ENCODE assay signal across 7 mouse cellular contexts in the genomic region with DNA sequence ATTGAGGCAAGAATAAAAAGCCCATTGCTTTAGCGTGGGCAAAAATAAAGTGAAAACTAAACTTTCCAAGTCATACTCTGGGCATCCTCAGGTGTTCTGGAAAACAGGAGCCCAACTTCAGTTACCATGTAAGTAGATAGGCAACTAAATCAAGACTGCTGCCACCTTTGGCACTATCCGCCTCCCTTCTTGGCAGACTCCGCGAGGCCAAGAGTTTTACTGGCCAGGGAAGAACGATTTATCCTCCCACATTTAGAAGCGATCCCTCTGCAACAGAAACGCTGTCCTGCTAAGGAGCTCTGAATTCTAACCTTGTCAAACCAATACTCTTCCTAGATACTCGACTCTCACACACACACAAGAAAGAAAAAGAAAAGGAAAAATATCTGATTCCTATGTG. TPM values are rescaled to one million over a fixed set of nuclear protein-coding genes. Genes with fewer than 3 reads are reported as not detected.
A peak's percentile ranks its signal among the peaks of the same experiment; 100 is the strongest.
DNase-seq lines count a peak whose midpoint lies in the region; ATAC-seq and TF ChIP-seq lines count a peak whose summit lies in the region.

No protein-coding gene starts in this region.

- ATAC-seq in kidney, embryonic 15.5 days (replicated peaks; ENCODE audit: low FRiP score) = no peak
- no peak for ATAC-seq in frontal cortex, adult (ENCODE audit: low TSS enrichment)

- WGBS in heart, adult 2 months = 5% methylated on average over 8 of the region's 8 CpGs
- WGBS in kidney, embryonic 15.5 days = 5% methylated on average over 8 of the region's 8 CpGs

- TF ChIP-seq CTCF in heart, adult 2 months (IDR thresholded peaks at IDR 0.05) = no peak

- H3K9ac ChIP-seq in heart, adult 2 months (ENCODE audit: low read depth, low read length) = peak overlapping the region; percentile 23
- peak overlapping the region; percentile 94 for H3K9ac ChIP-seq in kidney, embryonic 15.5 days

- H3K4me2 ChIP-seq in kidney, embryonic 15.5 days = peak overlapping the region; percentile 77

- peaks cover 14% of the 10 kb centered on the region for H3K36me3 ChIP-seq in heart, adult 2 months (ENCODE audit: control insufficient read depth, insufficient read depth, low read length)
- no peaks in the 10 kb centered on the region; the same call in 1 of the 2 replicates for H3K36me3 ChIP-seq in kidney, embryonic 15.5 days

- no peak for TF ChIP-seq EP300 in heart, adult 2 months (IDR thresholded peaks at IDR 0.05; ENCODE audit: insufficient read depth, low read depth, low read length)

- TF ChIP-seq POLR2A in heart, adult 2 months (IDR thresholded peaks at IDR 0.05; ENCODE audit: insufficient read depth, low read depth, low read length) = no peak

- intact Hi-C loops in heart, adult 2 months (cut with DNase I) = loop anchor here (1.0 to 5.0 kb wide), 5 partner anchors 40 to 355 kb away; a partner anchor contains a TSS

- no peaks in the 10 kb centered on the region for H3K27me3 ChIP-seq in heart, adult 2 months (ENCODE audit: control insufficient read depth, insufficient read depth, low read length)
- H3K27me3 ChIP-seq in kidney, embryonic 15.5 days = no peaks in the 10 kb centered on the region

- no peaks in the 10 kb centered on the region for H3K9me3 ChIP-seq in kidney, embryonic 15.5 days (replicated peaks)

- peaks cover 21% of the 10 kb centered on the region for H3K4me1 ChIP-seq in heart, adult 2 months (ENCODE audit: control insufficient read depth, insufficient read depth, low read length)
- peaks cover 37% of the 10 kb centered on the region for H3K4me1 ChIP-seq in kidney, embryonic 15.5 days

- peak; percentile 83 for DNase-seq in adipocyte (ENCODE audit: low spot score)
- peak; percentile 71 for DNase-seq in cerebellum, adult 9-11 months
- peak in 1 of 2 experiments; percentile 52 for DNase-seq in heart, adult 2 months
- DNase-seq in lung, postnatal 25 days (ENCODE audit: low spot score) = peak; percentile 54
- DNase-seq in testis, postnatal 14 days (ENCODE audit: low spot score) = peak; percentile 36

- H3K4me3 ChIP-seq in heart, adult 2 months = peak overlapping the region; percentile 95
- H3K4me3 ChIP-seq in kidney, embryonic 15.5 days (replicated peaks) = peak overlapping the region; percentile 89

- peak overlapping the region; percentile 98 for H3K27ac ChIP-seq in heart, adult 2 months
- peak overlapping the region; percentile 98 for H3K27ac ChIP-seq in kidney, embryonic 15.5 days

- peaks cover 2% of the 10 kb centered on the region for H3K79me2 ChIP-seq in heart, adult 2 months (replicated peaks; ENCODE audit: control insufficient read depth, insufficient read depth, low read length)

RNA-seq across cellular contexts. Expression of a gene that starts 1.5 kb away (rescaled TPM):
- total RNA-seq in heart, adult 2 months (2021) = 10 to 100 TPM; 24.4 to 24.7 TPM
- polyA plus RNA-seq in heart, adult 2 months (2012; rRNA removed) = 12.8 and 20.3 TPM in 2 replicates
- 24.0 and 25.2 TPM in 2 replicates for polyA plus RNA-seq in kidney, embryonic 15.5 days (2015; fragmentation: Nextera tagmentation; extraction: Ambion mirVana)
